In the genomic region with DNA sequence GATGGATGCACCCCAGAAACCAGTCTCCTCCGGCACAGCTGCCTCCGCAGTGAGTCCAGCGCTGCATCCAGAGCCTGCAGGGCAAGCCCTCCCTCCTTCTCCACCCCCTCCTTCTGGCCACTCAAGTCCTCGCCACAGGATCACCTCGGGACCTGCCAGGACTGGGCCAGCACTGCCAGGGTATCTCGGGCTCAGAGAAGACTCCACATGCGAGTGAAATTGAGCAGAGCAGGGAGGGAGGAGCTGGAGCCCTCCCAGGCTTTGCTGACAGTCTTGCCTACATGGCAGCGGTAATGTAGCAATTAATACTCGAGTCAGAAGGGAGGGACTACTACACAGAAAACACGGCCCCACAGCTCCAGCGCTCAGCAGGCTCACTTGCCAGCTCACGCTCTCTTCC, we compare ENCODE assay signal across 8 mouse cellular contexts. TPM values are rescaled to one million over a fixed set of nuclear protein-coding genes. Genes with fewer than 3 reads are reported as not detected.
DNase-seq lines count a peak whose midpoint lies in the region; ATAC-seq and TF ChIP-seq lines count a peak whose summit lies in the region.

Gene Kcnip1, minus strand, starts transcription at position 215 of the 400 bp plus-strand sequence.

- intact Hi-C loops in heart, postnatal 36 days (cut with DNase I), result no loop called here

- WGBS in heart, embryonic 14.5 days, result 26% methylated on average over 12 of the region's 12 CpGs
- 32% methylated on average over 12 of the region's 12 CpGs for WGBS in forebrain, embryonic 11.5 days
- WGBS in neural tube, embryonic 15.5 days, result 19% methylated on average over 12 of the region's 12 CpGs

- no peaks in the 10 kb centered on the region for H3K36me3 ChIP-seq in heart, embryonic 14.5 days (ENCODE audit: control insufficient read depth, insufficient read depth, low read length)
- no peaks in the 10 kb centered on the region for H3K36me3 ChIP-seq in forebrain, embryonic 11.5 days (ENCODE audit: control insufficient read depth, insufficient read depth, low read length)
- H3K36me3 ChIP-seq in neural tube, embryonic 15.5 days, result no peaks in the 10 kb centered on the region

- no peak for TF ChIP-seq CTCF in brain, embryonic 14.5 days (IDR thresholded peaks at IDR 0.05; ENCODE audit: borderline replicate concordance, extremely low read depth, insufficient read depth, insufficient read length)

- peak within 1 kb of the TSS in 1 of 2 experiments; percentile 3; a peak in 1 of 4 replicates for H3K4me3 ChIP-seq in heart, embryonic 14.5 days (ENCODE audit: control insufficient read depth in 1 of 2, insufficient read depth in 1 of 2, low read depth in 1 of 2, low read length in 2 of 2)
- H3K4me3 ChIP-seq in forebrain, embryonic 11.5 days (ENCODE audit: low read depth, low read length), result no peak within 1 kb of the TSS
- H3K4me3 ChIP-seq in neural tube, embryonic 15.5 days (replicated peaks), result no peak within 1 kb of the TSS

- H3K4me1 ChIP-seq in heart, embryonic 14.5 days (ENCODE audit: control insufficient read depth in 2 of 2, insufficient read depth in 2 of 2, low read length in 2 of 2), result peaks cover 0 to 2% of the 10 kb centered on the region in 2 experiments; a peak in 1 of 4 replicates
- H3K4me1 ChIP-seq in forebrain, embryonic 11.5 days (replicated peaks; ENCODE audit: control insufficient read depth, insufficient read depth, low read length), result no peaks in the 10 kb centered on the region
- peaks cover 19% of the 10 kb centered on the region for H3K4me1 ChIP-seq in neural tube, embryonic 15.5 days

- H3K4me2 ChIP-seq in heart, embryonic 14.5 days (ENCODE audit: low read length), result peak within 1 kb of the TSS; percentile 41; the same call in 1 of the 2 replicates
- peak within 1 kb of the TSS; percentile 5; the same call in 1 of the 2 replicates for H3K4me2 ChIP-seq in forebrain, embryonic 11.5 days (ENCODE audit: low read depth, low read length, severe bottlenecking)
- peak within 1 kb of the TSS; percentile 38 for H3K4me2 ChIP-seq in neural tube, embryonic 15.5 days

- no peak for DNase-seq in heart, postnatal 36 days
- peak; percentile 69 for DNase-seq in brain, embryonic 14.5 days (ENCODE audit: low read depth)
- peak; percentile 44 for DNase-seq in forebrain, embryonic 11.5 days (ENCODE audit: low spot score)
- DNase-seq in layer of hippocampus, postnatal 10 days (ENCODE audit: low spot score in 2 of 2), result peak; percentile 15 to 36
- DNase-seq in T-cell, adult 2 months (ENCODE audit: low spot score), result no peak
- DNase-seq in testis, postnatal 10 days (ENCODE audit: low spot score), result no peak

- H3K9me3 ChIP-seq in heart, embryonic 14.5 days (ENCODE audit: control insufficient read depth, low read length), result no peaks in the 10 kb centered on the region
- no peaks in the 10 kb centered on the region for H3K9me3 ChIP-seq in forebrain, embryonic 11.5 days (ENCODE audit: control insufficient read depth, low read length)
- no peaks in the 10 kb centered on the region for H3K9me3 ChIP-seq in neural tube, embryonic 15.5 days (replicated peaks)

- H3K27ac ChIP-seq in heart, embryonic 14.5 days (replicated peaks in 1 of 2; ENCODE audit: control insufficient read depth in 1 of 2, insufficient read depth in 1 of 2, low read depth in 2 of 2, low read length in 2 of 2), result no peak within 1 kb of the TSS
- H3K27ac ChIP-seq in forebrain, embryonic 11.5 days (ENCODE audit: low read depth, low read length), result no peak within 1 kb of the TSS
- H3K27ac ChIP-seq in neural tube, embryonic 15.5 days (replicated peaks), result no peak within 1 kb of the TSS

- H3K27me3 ChIP-seq in heart, embryonic 14.5 days (ENCODE audit: control insufficient read depth, insufficient read depth, low read length), result peaks cover 19% of the 10 kb centered on the region
- no peaks in the 10 kb centered on the region for H3K27me3 ChIP-seq in forebrain, embryonic 11.5 days (ENCODE audit: control insufficient read depth, insufficient read depth, low read length)
- no peaks in the 10 kb centered on the region for H3K27me3 ChIP-seq in neural tube, embryonic 15.5 days (replicated peaks)

- ATAC-seq in heart, embryonic 14.5 days (ENCODE audit: insufficient number of reproducible peaks, insufficient read depth, low FRiP score, low read depth), result no peak
- ATAC-seq in forebrain, embryonic 11.5 days (replicated peaks; ENCODE audit: low FRiP score), result no peak
- ATAC-seq in neural tube, embryonic 15.5 days (ENCODE audit: low FRiP score), result peak; percentile 51; the same call in 1 of the 2 replicates

- 0 out of 2 replicates have a peak within 1 kb of the TSS, but pooled peaks have one; percentile 21 for H3K9ac ChIP-seq in heart, embryonic 14.5 days (ENCODE audit: low read length)
- H3K9ac ChIP-seq in forebrain, embryonic 11.5 days (ENCODE audit: low read length), result no peak within 1 kb of the TSS
- H3K9ac ChIP-seq in neural tube, embryonic 15.5 days (replicated peaks), result no peak within 1 kb of the TSS

- no peak for TF ChIP-seq POLR2A in brain, embryonic 14.5 days (IDR thresholded peaks at IDR 0.05; ENCODE audit: borderline replicate concordance, extremely low read depth, insufficient read depth, insufficient read length, poor library complexity, severe bottlenecking)

RNA-seq across cellular contexts. Expression of gene Kcnip1, which starts in this region (rescaled TPM):
- 0.11 TPM in 1 of 2 replicates, not detected in the other for polyA plus RNA-seq in heart, embryonic 14.5 days (2014; fragmentation: Nextera tagmentation; extraction: Ambion mirVana)
- under 1 TPM in 1 of 2 experiments, not detected in 1; 0.11 TPM for total RNA-seq in heart, postnatal 36 days (2021)
- polyA plus RNA-seq in brain, embryonic 14.5 days (2012; rRNA removed), result 39.8 and 56.6 TPM in 2 replicates
- 7.8 and 8.0 TPM in 2 replicates for polyA plus RNA-seq in forebrain, embryonic 11.5 days (2014; fragmentation: Nextera tagmentation; extraction: Ambion mirVana)
- total RNA-seq in layer of hippocampus, postnatal 10 days (2021), result 10 to 100 TPM; 35.5 to 42.1 TPM
- polyA plus RNA-seq in neural tube, embryonic 15.5 days (2015; fragmentation: Nextera tagmentation; extraction: Ambion mirVana), result 129 and 147 TPM in 2 replicates

Comparison
In these comparisons a context has a peak if more than half of its experiments do, and no peak if none do; other contexts are left out.
1. RNA of gene Kcnip1 (total RNA-seq): 35.5 to 42.1 TPM in layer of hippocampus, postnatal 10 days; 0.11 TPM in heart, postnatal 36 days; every median in the first group is over 10 times any median in the second.
2. DNase-seq: peak in brain, embryonic 14.5 days (single experiment), forebrain, embryonic 11.5 days (single experiment) and layer of hippocampus, postnatal 10 days (2 of 2); none in heart, postnatal 36 days (0 of 2), T-cell, adult 2 months (single experiment) and testis, postnatal 10 days (single experiment).
3. Peak in every context shown above with its lines, with median percentiles within 50 percentile points of each other: H3K4me2 ChIP-seq.